Mouse (Mus musculus): ENCODE data around the gene Nop9.

- no peak for TF ChIP-seq CTCF (IDR thresholded peaks at IDR 0.05)
- TF ChIP-seq EP300 (IDR thresholded peaks at IDR 0.05): no peak
These were observed 14.9 kb upstream of the Nop9 start for GRCm38 (mm10) chr14:55730531-55731032.

All from lung, postnatal 0 days (tissue).